Mouse (Mus musculus) frontal cortex, adult (tissue): ENCODE data around the gene Canx.
"Not testable (repeated sequence)": the region's sequence is repeated elsewhere in the genome, so short reads cannot be mapped to it uniquely, and the experiment has no call there.

ENCODE experiments used
- ATAC-seq: cut with Nextera tagmentation; 2 replicates; pipeline ENCODE4 v1.9.2; 2017; ENCODE audit warnings: mild to moderate bottlenecking, moderate library complexity, mixed read lengths; ENCODE audit not compliant: low TSS enrichment

Canx gene

GRCm38 (mm10) chr11:50333181-50333580 lies 7.7 kb upstream of the Canx start:
- no peak for ATAC-seq

GRCm38 (mm10) chr11:50329378-50329777 lies 3.9 kb upstream of the Canx start:
- ATAC-seq, result no peak

GRCm38 (mm10) chr11:50328075-50328625 lies 2.7 kb upstream of the Canx start:
- ATAC-seq, result no peak

GRCm38 (mm10) chr11:50326302-50326966 lies 961 bp upstream of the Canx start:
- no peak; the same call in 1 of the 2 replicates for ATAC-seq

- 0 out of 2 replicates have a peak, but pooled peaks have one; percentile 0 for ATAC-seq
These were observed 562 bp downstream of the Canx start for GRCm38 (mm10) chr11:50324751-50325471.

- ATAC-seq, result no peak
These were observed 1.6 kb downstream of the Canx start for GRCm38 (mm10) chr11:50323843-50324242.

- no peak for ATAC-seq
These were observed 3.1 kb downstream of the Canx start for GRCm38 (mm10) chr11:50322345-50322744.

- no peak for ATAC-seq
These were observed 4.2 kb downstream of the Canx start for GRCm38 (mm10) chr11:50321239-50321638.

GRCm38 (mm10) chr11:50319343-50319742 lies 6.1 kb downstream of the Canx start:
- not testable (repeated sequence) for ATAC-seq

GRCm38 (mm10) chr11:50312803-50313202 lies 12.7 kb downstream of the Canx start:
- no peak for ATAC-seq

- no peak for ATAC-seq
These were observed 22.1 kb downstream of the Canx start for GRCm38 (mm10) chr11:50303406-50303805.

- ATAC-seq, result peak; percentile 98
These were observed 33.1 kb downstream of the Canx start, which contains the start of gene Maml1 for GRCm38 (mm10) chr11:50292190-50292855. Maml1 (minus strand) TSS chr11:50292311.

GRCm38 (mm10) chr11:50291321-50292165 lies 33.9 kb downstream of the Canx start:
- peak; percentile 47 for ATAC-seq

- ATAC-seq, result no peak
These were observed 34.8 kb downstream of the Canx start for GRCm38 (mm10) chr11:50290486-50291225.

- ATAC-seq, result no peak
These were observed 39.0 kb downstream of the Canx start for GRCm38 (mm10) chr11:50286428-50286827.

GRCm38 (mm10) chr11:50285696-50286095 lies 39.8 kb downstream of the Canx start:
- ATAC-seq, result no peak

- no peak for ATAC-seq
These were observed 40.2 kb downstream of the Canx start for GRCm38 (mm10) chr11:50285263-50285662.

- no peak for ATAC-seq
These were observed 45.4 kb downstream of the Canx start for GRCm38 (mm10) chr11:50280053-50280452.

GRCm38 (mm10) chr11:50279005-50279404 lies 46.5 kb downstream of the Canx start:
- no peak for ATAC-seq

- ATAC-seq, result no peak
These were observed 47.8 kb downstream of the Canx start for GRCm38 (mm10) chr11:50277706-50278105.

- no peak for ATAC-seq
These were observed 48.4 kb downstream of the Canx start for GRCm38 (mm10) chr11:50277025-50277424.
